Mouse (Mus musculus): Measurements from ENCODE around the gene M1ap. TPM values are rescaled to one million over a fixed set of nuclear protein-coding genes. Genes with fewer than 3 reads are reported as not detected.

The M1ap gene
- total and polyA plus RNA-seq, 3 experiments = 2.4 to 6.4 (median 3.9) TPM

GRCm38 (mm10) chr6:82961664-82962063 lies 15.0 kb downstream of the M1ap start:
- Histone ChIP-seq H3K36me3 (replicated peaks in 1 of 2; ENCODE audit: control insufficient read depth in 1 of 2, insufficient read depth in 1 of 2, low read length in 1 of 2) (no peaks in the 10 kb centered on the region), H3K9me3 (replicated peaks; ENCODE audit: low read length) (no peaks in the 10 kb centered on the region), H3K9ac (ENCODE audit: insufficient read depth, low read depth) (no peak overlapping the region), H3K27me3 (replicated peaks) (no peaks in the 10 kb centered on the region), H3K4me3 (replicated peaks in 1 of 3; ENCODE audit: low read depth in 2 of 3, low read length in 2 of 3, poor library complexity in 1 of 3) (no peak overlapping the region), H3K27ac (ENCODE audit: insufficient read depth, low read depth) (no peak overlapping the region), H3K4me1 (ENCODE audit: control insufficient read depth in 1 of 2, insufficient read depth in 2 of 2) (peaks cover 5 to 8% of the 10 kb centered on the region in 2 experiments; a peak in 2 of 4 replicates), H3K79me2 (replicated peaks; ENCODE audit: control insufficient read depth, extremely low read depth, insufficient read depth, poor library complexity, severe bottlenecking) (no peaks in the 10 kb centered on the region), H3K4me2 (ENCODE audit: insufficient read depth, low read depth, poor library complexity, severe bottlenecking) (no peak overlapping the region)
- TF ChIP-seq TBP (conservative IDR thresholded peaks at IDR 0.05; ENCODE audit: low read depth, low read length) (no peak), USF1 (IDR thresholded peaks at IDR 0.05; ENCODE audit: low read depth, low read length) (no peak), IRF4 (IDR thresholded peaks at IDR 0.05; ENCODE audit: low read depth, low read length) (no peak), MEF2A (IDR thresholded peaks at IDR 0.05; ENCODE audit: borderline replicate concordance, low read depth, low read length) (no peak), CHD1 (IDR thresholded peaks at IDR 0.05; ENCODE audit: low read depth, low read length) (no peak), PAX5 (IDR thresholded peaks at IDR 0.05; ENCODE audit: low read length) (no peak), UBTF (IDR thresholded peaks at IDR 0.05; ENCODE audit: low read depth, low read length) (no peak), JUND (conservative IDR thresholded peaks at IDR 0.05; ENCODE audit: low read depth, low read length) (no peak), MXI1 (IDR thresholded peaks at IDR 0.05; ENCODE audit: low read depth, low read length) (no peak), POLR2A (IDR thresholded peaks at IDR 0.05; ENCODE audit: low read depth, low read length) (no peak), ELF1 (IDR thresholded peaks at IDR 0.05; ENCODE audit: low read depth, low read length) (no peak), CTCF (conservative IDR thresholded peaks at IDR 0.05 in 1 of 2, IDR thresholded peaks at IDR 0.05 in 1 of 2; ENCODE audit: low read depth in 2 of 2, low read length in 2 of 2) (no peak), RAD21 (IDR thresholded peaks at IDR 0.05; ENCODE audit: low read depth, low read length) (no peak), E2F4 (IDR thresholded peaks at IDR 0.05; ENCODE audit: insufficient replicate concordance, low read depth, low read length) (no peak), BHLHE40 (IDR thresholded peaks at IDR 0.05; ENCODE audit: low read depth, low read length) (no peak)
- dilution Hi-C loops (cut with MboI; ENCODE audit: extremely low pct_ligation_motif_present, extremely low pct_unique_long_range_greater_than_20kb, low sequenced_read_pairs) = no loop called here
- no peak for DNase-seq (ENCODE audit: extremely low read depth)
- in situ Hi-C loops (cut with MboI; ENCODE audit: low pct_ligation_motif_present, low pct_unique_long_range_greater_than_20kb, low sequenced_read_pairs) = no loop called here

- H3K79me2 ChIP-seq (replicated peaks; ENCODE audit: control insufficient read depth, extremely low read depth, insufficient read depth, poor library complexity, severe bottlenecking) = no peaks in the 10 kb centered on the region
- no peak overlapping the region for H3K4me3 ChIP-seq (replicated peaks in 1 of 3; ENCODE audit: low read depth in 2 of 3, low read length in 2 of 3, poor library complexity in 1 of 3)
- H3K4me2 ChIP-seq (ENCODE audit: insufficient read depth, low read depth, poor library complexity, severe bottlenecking) = peak overlapping the region; percentile 6; the same call in 1 of the 2 replicates
- DNase-seq (ENCODE audit: extremely low read depth) = peak; percentile 76
- no peaks in the 10 kb centered on the region for H3K9me3 ChIP-seq (replicated peaks; ENCODE audit: low read length)
- in situ Hi-C loops (cut with MboI; ENCODE audit: low pct_ligation_motif_present, low pct_unique_long_range_greater_than_20kb, low sequenced_read_pairs) (loop anchor here (5.0 kb wide), 1 partner anchor 52 kb away; no protein-coding TSS in a partner anchor), dilution Hi-C loops (cut with MboI; ENCODE audit: extremely low pct_ligation_motif_present, extremely low pct_unique_long_range_greater_than_20kb, low sequenced_read_pairs) (no loop called here)
- H3K27me3 ChIP-seq (replicated peaks) = peaks cover 2% of the 10 kb centered on the region
- peaks cover 11 to 46% of the 10 kb centered on the region in 2 experiments; a peak in 3 of 4 replicates for H3K4me1 ChIP-seq (ENCODE audit: control insufficient read depth in 1 of 2, insufficient read depth in 2 of 2)
- no peak overlapping the region for H3K9ac ChIP-seq (ENCODE audit: insufficient read depth, low read depth)
- no peaks in the 10 kb centered on the region for H3K36me3 ChIP-seq (replicated peaks in 1 of 2; ENCODE audit: control insufficient read depth in 1 of 2, insufficient read depth in 1 of 2, low read length in 1 of 2)
- peak overlapping the region; percentile 35; the same call in 1 of the 2 replicates for H3K27ac ChIP-seq (ENCODE audit: insufficient read depth, low read depth)
- TF ChIP-seq ZC3H11A (IDR thresholded peaks at IDR 0.05; ENCODE audit: low read depth, low read length) = no peak
- TF ChIP-seq MAX (IDR thresholded peaks at IDR 0.05; ENCODE audit: low read length) = no peak; the same call in 1 of the 2 replicates
- no peak for TF ChIP-seq PAX5 (IDR thresholded peaks at IDR 0.05; ENCODE audit: low read length)
- TF ChIP-seq MAZ (IDR thresholded peaks at IDR 0.05; ENCODE audit: low read depth, low read length) = peak; percentile 88
- peak; percentile 24; the same call in 1 of the 2 replicates for TF ChIP-seq MYC (IDR thresholded peaks at IDR 0.05; ENCODE audit: low read depth, low read length)
- no peak for TF ChIP-seq USF1 (IDR thresholded peaks at IDR 0.05; ENCODE audit: low read depth, low read length)
- no peak for TF ChIP-seq HCFC1 (IDR thresholded peaks at IDR 0.05; ENCODE audit: low read depth, low read length)
- TF ChIP-seq ZNF384 (IDR thresholded peaks at IDR 0.05; ENCODE audit: low read depth, low read length) = no peak
- peak; percentile 50; the same call in 1 of the 2 replicates for TF ChIP-seq ZMIZ1 (IDR thresholded peaks at IDR 0.05; ENCODE audit: low read depth, low read length)
- 0 out of 2 replicates have a peak, but pooled peaks have one; percentile 7 for TF ChIP-seq MAFK (IDR thresholded peaks at IDR 0.05; ENCODE audit: insufficient replicate concordance, low read length)
- TF ChIP-seq EP300 (IDR thresholded peaks at IDR 0.05; ENCODE audit: low read length) = peak; percentile 96
- TF ChIP-seq RCOR1 (conservative IDR thresholded peaks at IDR 0.05; ENCODE audit: low read depth, low read length) = peak; percentile 92
- no peak for TF ChIP-seq TBP (conservative IDR thresholded peaks at IDR 0.05; ENCODE audit: low read depth, low read length)
- peak; percentile 91 for TF ChIP-seq CHD2 (IDR thresholded peaks at IDR 0.05; ENCODE audit: low read length)
- no peak for TF ChIP-seq KAT2A (IDR thresholded peaks at IDR 0.05; ENCODE audit: insufficient replicate concordance, low read length)
- peak; percentile 67 for TF ChIP-seq BHLHE40 (IDR thresholded peaks at IDR 0.05; ENCODE audit: low read depth, low read length)
- peak; percentile 85 for TF ChIP-seq MEF2A (IDR thresholded peaks at IDR 0.05; ENCODE audit: borderline replicate concordance, low read depth, low read length)
- peak; percentile 90 for TF ChIP-seq JUN (IDR thresholded peaks at IDR 0.05; ENCODE audit: insufficient read depth, low read depth, low read length)
- TF ChIP-seq IRF4 (IDR thresholded peaks at IDR 0.05; ENCODE audit: low read depth, low read length) = peak; percentile 99
- peak; percentile 94 for TF ChIP-seq JUND (conservative IDR thresholded peaks at IDR 0.05; ENCODE audit: low read depth, low read length)
- peak; percentile 40; the same call in 1 of the 2 replicates for TF ChIP-seq MXI1 (IDR thresholded peaks at IDR 0.05; ENCODE audit: low read depth, low read length)
- TF ChIP-seq GABPA (IDR thresholded peaks at IDR 0.05; ENCODE audit: insufficient replicate concordance, low read depth, low read length) = no peak
- no peak; the same call in none of the 2 replicates for TF ChIP-seq RAD21 (IDR thresholded peaks at IDR 0.05; ENCODE audit: low read depth, low read length)
Observed at GRCm38 (mm10) chr6:82969249-82970084, 22.8 kb downstream of the M1ap start.

All from CH12.LX (cell line).